Mouse (Mus musculus): ENCODE measurements around the gene 6330409D20Rik. TPM values are rescaled to one million over a fixed set of nuclear protein-coding genes. Genes with fewer than 3 reads are reported as not detected.

Gene 6330409D20Rik
- total RNA-seq, 2 experiments from 2014 or later, result 2.8 to 2.9 TPM

GRCm38 (mm10) chr2:32757056-32757845, 16.4 kb upstream of the 6330409D20Rik start, which contains the start of gene Tor2a:
TSS of gene Tor2a (plus strand) at chr2:32757234.
- DNase-seq (ENCODE audit: low spot score in 2 of 2), result peak; percentile 96 to 98

- DNase-seq (ENCODE audit: low spot score in 2 of 2), result no peak
Measured at GRCm38 (mm10) chr2:32756674-32757055, 15.8 kb upstream of the 6330409D20Rik start.

- no peak for DNase-seq (ENCODE audit: low spot score in 2 of 2)
Measured at GRCm38 (mm10) chr2:32752181-32752580, 11.4 kb upstream of the 6330409D20Rik start.

GRCm38 (mm10) chr2:32751665-32752033, 10.8 kb upstream of the 6330409D20Rik start:
- DNase-seq (ENCODE audit: low spot score in 2 of 2), result no peak

- DNase-seq (ENCODE audit: low spot score in 2 of 2), result no peak
Measured at GRCm38 (mm10) chr2:32750887-32751664, 10.3 kb upstream of the 6330409D20Rik start.

GRCm38 (mm10) chr2:32750199-32750598, 9.4 kb upstream of the 6330409D20Rik start:
- no peak for DNase-seq (ENCODE audit: low spot score in 2 of 2)

- DNase-seq (ENCODE audit: low spot score in 2 of 2), result no peak
Measured at GRCm38 (mm10) chr2:32749082-32749481, 8.3 kb upstream of the 6330409D20Rik start.

- no peak for DNase-seq (ENCODE audit: low spot score in 2 of 2)
Measured at GRCm38 (mm10) chr2:32744272-32744982, 3.6 kb upstream of the 6330409D20Rik start.

- DNase-seq (ENCODE audit: low spot score in 2 of 2), result peak; percentile 76 to 83
Measured at GRCm38 (mm10) chr2:32742173-32742531, 1.3 kb upstream of the 6330409D20Rik start.

GRCm38 (mm10) chr2:32741273-32742172, 707 bp upstream of the 6330409D20Rik start:
- peak; percentile 61 to 69 for DNase-seq (ENCODE audit: low spot score in 2 of 2)

GRCm38 (mm10) chr2:32739311-32739710, 1.5 kb downstream of the 6330409D20Rik start:
- DNase-seq (ENCODE audit: low spot score in 2 of 2), result no peak

GRCm38 (mm10) chr2:32737008-32737407, 3.8 kb downstream of the 6330409D20Rik start:
- DNase-seq (ENCODE audit: low spot score in 2 of 2), result no peak

- DNase-seq (ENCODE audit: low spot score in 2 of 2), result no peak
Measured at GRCm38 (mm10) chr2:32736306-32736829, 4.4 kb downstream of the 6330409D20Rik start.

GRCm38 (mm10) chr2:32734933-32735332, 5.9 kb downstream of the 6330409D20Rik start:
- DNase-seq (ENCODE audit: low spot score in 2 of 2), result no peak

- DNase-seq (ENCODE audit: low spot score in 2 of 2), result no peak
Measured at GRCm38 (mm10) chr2:32734480-32734879, 6.3 kb downstream of the 6330409D20Rik start.

- DNase-seq (ENCODE audit: low spot score in 2 of 2), result no peak
Measured at GRCm38 (mm10) chr2:32732695-32733094, 8.1 kb downstream of the 6330409D20Rik start.

- no peak for DNase-seq (ENCODE audit: low spot score in 2 of 2)
Measured at GRCm38 (mm10) chr2:32731911-32732310, 8.9 kb downstream of the 6330409D20Rik start.

- DNase-seq (ENCODE audit: low spot score in 2 of 2), result no peak
Measured at GRCm38 (mm10) chr2:32730854-32731253, 10.0 kb downstream of the 6330409D20Rik start.

GRCm38 (mm10) chr2:32729547-32729946, 11.3 kb downstream of the 6330409D20Rik start:
- DNase-seq (ENCODE audit: low spot score in 2 of 2), result no peak

- no peak for DNase-seq (ENCODE audit: low spot score in 2 of 2)
Measured at GRCm38 (mm10) chr2:32728463-32728862, 12.4 kb downstream of the 6330409D20Rik start.
